Mouse (Mus musculus) ZHBTc4 (cell line): Measurements from ENCODE around the gene Ctnnd2.

Source experiments
- DNase-seq: peaks from one replicate; pipeline ENCODE4 v3.0.0-alpha.2; 2011; ENCODE audit warnings: low read depth, low spot score

Gene Ctnnd2

DNA sequence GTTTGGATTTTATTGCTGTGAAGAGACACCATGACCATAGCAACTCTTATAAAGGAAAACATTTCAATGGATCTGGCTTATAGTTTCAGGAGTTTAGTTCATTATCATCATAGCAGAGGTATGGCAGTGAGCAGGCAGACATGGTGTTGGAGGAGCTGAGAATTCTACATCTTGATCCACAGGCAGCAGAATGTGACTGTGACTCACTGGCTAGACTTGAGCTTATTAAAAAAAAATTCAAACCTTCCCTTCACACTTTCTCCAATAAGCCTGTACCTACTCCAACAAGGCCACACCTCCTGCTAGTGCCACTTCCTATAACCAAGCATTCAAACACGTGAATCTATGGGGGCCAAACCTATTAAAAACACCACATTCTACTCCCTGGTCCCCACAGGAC lies 703.1 kb downstream of the Ctnnd2 start:
- no peak for DNase-seq

DNA sequence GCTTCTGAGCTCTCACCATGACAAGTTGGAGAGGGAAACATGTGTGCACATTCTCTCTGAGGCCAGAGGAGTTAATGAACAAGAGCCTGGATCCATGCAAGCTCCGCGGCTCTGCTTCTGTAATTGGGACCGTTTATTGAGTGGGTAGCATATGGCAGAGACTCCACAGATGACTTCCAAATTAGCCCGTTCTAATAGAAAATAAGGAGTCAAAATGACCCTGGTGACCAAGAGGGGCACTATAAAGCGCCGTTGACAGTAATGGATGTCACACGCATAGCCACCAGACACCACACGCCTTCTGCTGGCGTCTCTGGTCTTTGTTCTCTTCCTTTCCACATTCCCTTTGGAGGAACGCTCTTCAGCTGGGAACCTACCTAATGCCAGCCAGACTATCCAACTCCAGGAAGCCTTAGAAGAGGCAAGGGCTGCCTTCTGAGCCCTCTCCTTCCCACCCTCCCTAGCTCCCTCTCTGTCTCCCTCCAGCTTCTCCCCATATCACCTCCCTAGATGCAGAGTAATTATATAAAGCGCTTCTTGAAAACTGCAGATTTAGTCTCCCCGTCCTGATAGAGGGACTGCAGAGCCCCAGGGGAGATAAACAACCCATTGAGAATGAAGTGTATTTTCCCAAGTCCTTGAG lies 712.4 kb downstream of the Ctnnd2 start:
- no peak for DNase-seq

DNA sequence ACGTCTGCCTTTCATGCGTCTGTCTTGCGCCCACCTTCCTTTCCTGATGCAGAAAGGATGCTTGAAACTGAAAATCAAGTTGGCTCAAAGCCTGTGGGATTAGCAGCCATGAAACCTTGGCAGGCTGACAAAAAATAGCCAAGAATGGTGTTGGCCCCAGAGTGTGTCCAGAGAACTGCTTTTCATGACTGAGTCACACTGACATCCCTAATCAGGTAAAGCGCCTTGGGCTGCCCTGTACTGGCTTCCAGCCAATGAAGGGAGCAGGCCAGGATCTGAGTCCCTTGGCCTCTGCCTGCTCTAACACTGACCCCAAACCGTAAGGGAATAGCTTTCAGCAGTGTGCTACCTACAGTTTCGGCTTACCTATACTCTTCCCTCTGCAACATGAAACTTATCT lies 713.0 kb downstream of the Ctnnd2 start:
- DNase-seq: no peak

GRCm38 (mm10) chr15:30887559-30887958 lies 715.2 kb downstream of the Ctnnd2 start:
- DNase-seq: no peak

DNA sequence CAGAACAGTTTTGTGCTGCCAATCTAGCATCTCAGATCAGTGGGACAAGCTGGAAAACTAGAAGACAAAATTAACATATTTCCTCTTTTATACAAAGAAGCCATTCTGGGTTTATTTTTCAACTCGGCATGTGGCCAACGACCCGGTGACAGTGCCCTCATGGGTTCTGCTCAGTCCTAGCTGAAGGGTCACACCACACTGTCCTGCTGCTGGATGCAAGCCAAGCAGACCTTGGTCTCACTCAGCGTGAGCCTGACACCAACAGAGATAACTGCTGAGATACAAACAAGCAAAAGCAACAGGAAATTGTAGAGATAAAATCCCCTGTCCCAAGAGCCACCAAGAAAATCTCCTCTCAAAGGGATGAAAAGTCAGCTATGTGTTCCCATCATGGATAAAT lies 719.6 kb downstream of the Ctnnd2 start:
- DNase-seq: no peak

DNA sequence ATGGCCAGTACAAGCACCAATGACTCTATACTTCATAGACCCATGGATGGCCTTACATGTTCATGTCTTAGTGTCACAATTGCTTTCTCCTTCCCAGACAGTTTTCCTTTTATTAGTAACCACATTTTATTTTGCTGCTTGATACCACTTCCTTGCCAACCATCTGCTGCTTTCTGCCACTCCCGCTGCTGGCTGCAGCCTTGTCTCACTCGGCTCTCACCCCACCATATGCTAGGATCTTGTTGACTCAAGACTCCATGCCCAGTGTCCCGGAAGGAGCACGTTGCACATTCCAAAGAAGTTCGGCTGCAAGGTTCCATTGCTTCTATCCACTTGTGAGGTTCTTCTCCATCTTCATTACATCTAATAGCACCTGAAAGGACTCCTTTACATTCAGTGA lies 722.7 kb downstream of the Ctnnd2 start:
- DNase-seq: no peak

GRCm38 (mm10) chr15:30897342-30897741 lies 724.9 kb downstream of the Ctnnd2 start:
- DNase-seq: no peak

DNA sequence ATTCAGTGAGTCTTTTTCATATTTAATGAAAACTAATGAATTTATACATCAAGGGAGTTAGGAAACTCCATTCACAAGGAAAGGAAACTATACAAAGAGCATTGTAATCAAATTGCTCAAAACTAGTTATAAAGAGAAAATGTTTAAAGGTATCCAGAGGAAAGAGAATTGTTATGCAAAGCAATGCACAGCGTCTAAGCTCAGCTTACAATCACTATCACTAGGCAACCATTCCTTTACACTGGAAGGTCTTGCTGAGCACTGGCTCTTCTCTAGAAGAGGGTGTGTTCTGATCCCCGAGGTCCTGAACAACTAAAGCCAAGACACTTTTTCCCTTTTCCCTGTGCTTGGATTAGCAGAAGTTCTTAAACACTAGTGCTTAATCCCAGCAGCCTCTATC lies 735.6 kb downstream of the Ctnnd2 start:
- DNase-seq: peak; percentile 59

- DNase-seq: peak; percentile 52
These were observed 741.0 kb downstream of the Ctnnd2 start for GRCm38 (mm10) chr15:30913360-30913759.

GRCm38 (mm10) chr15:30925838-30926237 lies 753.4 kb downstream of the Ctnnd2 start:
- DNase-seq: peak; percentile 15

DNA sequence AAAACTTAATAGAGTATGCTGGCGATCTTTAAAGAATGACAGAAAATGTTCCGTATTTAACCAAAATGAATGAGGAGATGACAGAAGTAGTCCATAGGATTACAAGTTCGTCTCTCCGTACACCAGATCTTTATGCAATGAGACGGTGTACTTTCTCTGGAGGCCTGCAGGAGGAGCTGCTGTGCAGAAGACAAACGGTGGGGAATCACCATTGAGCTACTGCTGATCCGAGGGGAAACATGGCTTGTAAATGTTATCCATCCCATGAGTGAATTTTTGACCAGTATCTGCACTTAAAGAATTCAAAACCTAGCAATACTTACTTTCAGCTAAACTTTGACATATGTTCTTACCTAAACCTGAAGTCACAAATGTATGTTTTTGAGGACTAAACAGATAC lies 755.2 kb downstream of the Ctnnd2 start:
- peak; percentile 38 for DNase-seq

- DNase-seq: no peak
These were observed 759.5 kb downstream of the Ctnnd2 start for GRCm38 (mm10) chr15:30931906-30932305.

GRCm38 (mm10) chr15:30945863-30946262 lies 773.5 kb downstream of the Ctnnd2 start:
- no peak for DNase-seq

- no peak for DNase-seq
These were observed 786.1 kb downstream of the Ctnnd2 start for GRCm38 (mm10) chr15:30958513-30958912.

DNA sequence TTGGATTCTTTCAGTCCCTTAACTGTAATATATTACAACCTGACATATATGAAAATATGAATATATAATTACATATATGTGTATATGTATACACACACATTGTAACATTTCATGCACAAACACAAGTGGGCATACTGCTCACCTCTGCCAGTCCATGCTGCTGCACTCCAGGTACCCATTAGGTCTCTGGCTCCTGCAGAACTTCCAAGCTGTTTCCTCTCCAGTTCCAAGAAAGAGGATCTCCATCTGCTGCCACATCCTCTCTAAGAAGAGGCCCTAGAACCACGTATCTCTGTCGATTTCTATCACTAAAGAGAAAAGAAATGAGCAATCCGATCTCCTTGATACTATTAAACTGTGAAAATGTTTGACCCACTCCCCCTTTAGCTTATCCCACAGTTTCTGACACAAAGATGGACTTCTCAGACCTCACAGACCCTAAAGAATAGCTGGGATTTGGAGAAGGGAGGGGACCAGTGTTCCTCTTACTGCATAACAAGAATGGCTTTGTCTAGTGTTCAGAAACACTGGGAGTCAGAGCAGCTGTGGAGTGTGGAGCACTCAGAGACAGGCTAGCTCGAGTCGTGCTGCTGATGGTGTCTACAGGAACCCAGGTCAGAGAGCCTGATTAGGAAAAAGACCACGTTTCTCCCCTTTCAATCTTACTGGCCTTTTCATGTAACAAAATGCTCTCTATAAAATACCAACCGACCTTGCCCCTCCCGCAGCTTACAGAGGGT lies 790.2 kb downstream of the Ctnnd2 start:
- no peak for DNase-seq

DNA sequence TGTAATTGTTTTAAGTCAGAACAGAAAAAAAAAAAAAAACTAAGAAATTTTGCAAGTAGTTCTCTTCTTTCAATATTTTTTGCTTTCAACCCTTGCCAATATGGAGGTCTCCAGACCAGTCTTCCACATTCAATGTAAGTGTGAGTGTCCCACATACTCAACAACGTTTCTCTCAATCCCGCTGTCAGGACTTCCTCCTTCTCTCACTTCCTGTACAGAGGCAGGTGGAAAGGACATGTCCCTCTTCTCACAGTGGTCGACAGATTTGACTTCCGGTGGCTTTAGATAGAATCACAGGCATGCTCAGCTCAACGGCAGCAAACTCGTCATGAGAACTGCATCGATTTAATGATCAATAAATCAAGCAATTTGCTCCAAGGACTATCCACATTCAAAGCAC lies 791.7 kb downstream of the Ctnnd2 start:
- no peak for DNase-seq

DNA sequence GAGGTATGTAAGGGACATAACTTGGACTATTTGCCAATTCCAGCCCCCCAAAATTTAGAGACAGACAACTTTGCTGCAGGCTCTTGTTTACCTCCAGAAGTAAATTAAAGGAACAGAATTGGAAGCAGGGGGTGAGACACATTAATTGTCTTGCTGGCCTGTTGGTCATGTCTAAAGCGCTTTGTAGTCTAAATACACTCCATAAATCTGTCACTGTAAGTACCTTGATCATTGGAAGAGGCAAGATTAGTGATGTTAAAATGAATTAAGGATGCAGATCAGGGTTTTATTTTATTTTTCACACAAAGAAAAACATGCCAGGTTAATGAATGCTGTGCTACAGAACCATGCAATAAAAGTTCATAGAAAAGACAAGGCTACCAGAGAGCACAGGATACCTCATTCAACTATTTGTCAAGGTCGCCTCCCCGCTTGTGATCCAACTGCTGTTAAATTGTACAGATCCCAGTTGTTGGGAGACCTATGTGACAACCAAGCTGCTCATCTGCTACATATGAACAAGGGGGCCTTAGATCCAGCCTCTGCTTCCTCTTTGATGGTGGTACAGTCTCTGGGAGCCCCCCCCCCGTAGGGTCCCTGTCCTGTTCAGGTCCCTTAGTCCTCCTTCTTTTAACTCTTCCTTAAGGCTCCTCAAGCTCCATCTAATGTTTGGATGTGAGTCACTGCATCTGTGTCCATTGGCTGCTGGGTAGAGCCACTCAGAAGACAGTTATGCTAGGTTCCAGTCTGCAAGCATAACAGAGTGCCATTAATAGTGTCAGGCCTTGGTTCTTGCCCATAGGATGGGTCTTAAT lies 792.7 kb downstream of the Ctnnd2 start:
- no peak for DNase-seq

DNA sequence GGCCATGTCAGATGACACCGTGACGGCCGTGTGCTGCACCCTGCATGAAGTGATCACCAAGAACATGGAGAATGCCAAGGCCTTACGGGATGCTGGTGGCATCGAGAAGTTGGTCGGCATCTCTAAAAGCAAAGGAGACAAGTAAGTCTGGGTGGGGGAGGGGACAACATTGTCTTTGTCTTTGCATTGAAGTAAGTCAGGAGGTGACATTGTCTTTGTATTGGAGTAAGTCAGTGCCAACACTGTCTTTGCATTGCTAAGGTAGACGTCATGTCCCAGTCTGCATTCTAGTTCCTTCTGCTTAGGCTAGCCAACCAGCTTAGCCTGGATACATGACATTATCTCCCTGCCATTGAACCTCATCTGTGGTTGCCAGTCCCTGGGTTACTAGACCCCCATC lies 794.4 kb downstream of the Ctnnd2 start:
- no peak for DNase-seq

DNA sequence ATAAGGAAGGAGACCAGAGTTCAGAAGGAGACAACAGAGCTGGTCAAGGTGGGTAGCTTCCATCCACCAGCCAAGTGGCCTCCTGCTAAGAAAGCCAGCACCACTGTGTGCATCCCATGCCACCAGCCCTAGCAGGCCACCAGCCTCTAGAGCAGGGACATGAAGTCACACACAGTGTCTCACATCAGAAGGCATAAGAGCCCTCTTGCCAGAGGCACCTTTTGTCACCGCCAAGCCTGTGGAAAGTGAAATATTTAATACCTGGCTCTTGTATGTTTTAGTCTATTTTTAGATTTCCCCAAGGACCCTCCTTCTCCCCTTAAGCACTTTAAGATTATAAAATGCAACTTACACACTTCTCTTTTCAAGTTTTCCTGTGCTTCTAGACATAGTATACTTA lies 802.0 kb downstream of the Ctnnd2 start:
- DNase-seq: no peak

DNA sequence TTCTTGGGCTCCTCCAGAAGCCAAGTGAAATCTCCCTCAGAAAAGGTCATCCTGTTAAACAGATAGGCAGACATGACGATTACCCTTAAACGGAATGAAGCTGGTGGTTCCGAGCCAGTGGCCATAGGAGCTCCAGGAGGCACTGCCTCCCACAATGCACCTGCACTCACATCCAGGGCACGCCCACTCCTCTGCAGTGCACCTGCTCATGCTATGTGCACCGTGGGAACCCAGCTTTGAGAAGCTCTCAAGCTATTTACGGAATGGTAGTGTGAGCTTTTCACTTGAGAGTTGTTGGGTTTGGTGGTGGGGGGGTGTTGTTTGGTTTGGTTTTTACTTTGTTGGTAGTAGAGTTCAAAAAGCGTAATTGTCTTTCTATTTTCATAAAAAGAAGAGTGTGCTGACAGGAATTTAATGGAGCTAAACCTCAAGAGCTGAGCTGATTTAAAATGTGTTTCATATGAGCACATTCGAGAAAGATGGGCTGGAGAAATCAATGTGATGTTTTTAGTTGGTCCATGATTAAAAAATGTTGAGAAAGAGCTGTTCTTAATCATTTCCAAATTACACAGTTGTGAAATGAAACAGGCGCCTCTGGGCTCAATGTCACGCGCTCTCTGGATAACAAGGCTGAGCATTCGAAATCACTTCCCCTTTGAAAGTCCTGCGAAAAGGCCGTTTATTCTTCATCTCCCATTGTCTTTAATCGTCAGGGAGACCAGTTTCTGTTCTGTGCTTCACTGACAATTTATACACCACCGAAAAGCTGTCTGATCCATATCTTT lies 802.8 kb downstream of the Ctnnd2 start:
- DNase-seq: no peak

GRCm38 (mm10) chr15:30977166-30977740 lies 804.9 kb downstream of the Ctnnd2 start:
- DNase-seq: peak; percentile 12
